Mouse (Mus musculus) megakaryocyte, embryonic 14.5 days (primary cell): ENCODE results near the gene Cks1b.

Source experiments
- FLI1 ChIP-seq: IDR thresholded peaks from 2 replicates; pipeline ENCODE4 v1.6.1; 2012; ENCODE audit warnings: low read length, inconsistent platforms, mixed read lengths
- GATA1 ChIP-seq: IDR thresholded peaks from 3 replicates; pipeline ENCODE4 v1.6.1; 2012; ENCODE audit warnings: mixed read lengths, low read length, inconsistent platforms, borderline replicate concordance

- TF ChIP-seq GATA1 (no peak), FLI1 (no peak)
Observed at GRCm38 (mm10) chr3:89377831-89378230, 40.4 kb downstream of the Cks1b start.
